Mouse (Mus musculus) urinary bladder, postnatal 0 days (tissue): ENCODE measurements around the gene Otulin. TPM values are rescaled to one million over a fixed set of nuclear protein-coding genes. Genes with fewer than 3 reads are reported as not detected.

Experiments used
- microRNA-seq: library from miRNA; unstranded; fragments of <30 nt; microRNA quantifications from one replicate; pipeline ENCODE4, GENCODE M21; 2016
- polyA plus RNA-seq: library from polyadenylated mRNA; unstranded; fragments of >200 nt; fragmentation: Nextera tagmentation; extraction: Ambion mirVana; gene quantifications from 2 replicates; pipeline ENCODE4 v1.2.1, GENCODE M21; 2015

Otulin gene
- 20.7 and 21.0 TPM in 2 replicates for polyA plus RNA-seq

GRCm38 (mm10) chr15:27630601-27631383, at the start of gene Otulin:
Gene Otulin (minus strand): TSS chr15:27630693.

Small RNA genes lying within 50 kb of the gene (microRNA-seq; reads per million reads assigned to microRNA genes)
- not detected for gene Mir7117

Other genes with a start within 250 kb of the Otulin start
- 8.2 and 9.1 TPM in 2 replicates for gene Ank, start 164.0 kb downstream of the Otulin start, polyA plus RNA-seq
- gene Otulinl, start 50.9 kb upstream of the Otulin start, polyA plus RNA-seq, result 9.0 and 13.6 TPM in 2 replicates